Mouse (Mus musculus): ENCODE data around the gene Cyb5r1.

Cyb5r1 gene

GRCm38 (mm10) chr1:134405509-134406413 is at the start of gene Cyb5r1:
Gene Cyb5r1 (plus strand): TSS chr1:134405559.
- in situ Hi-C loops (cut with MboI; ENCODE audit: low sequenced_read_pairs), result no loop called here

GRCm38 (mm10) chr1:134357461-134357860 is 47.9 kb upstream of the Cyb5r1 start:
- in situ Hi-C loops (cut with MboI; ENCODE audit: low sequenced_read_pairs), result no loop called here

- in situ Hi-C loops (cut with MboI; ENCODE audit: low sequenced_read_pairs), result no loop called here
Observed at GRCm38 (mm10) chr1:134360656-134361055, 44.7 kb upstream of the Cyb5r1 start.

- in situ Hi-C loops (cut with MboI; ENCODE audit: low sequenced_read_pairs), result no loop called here
Observed at GRCm38 (mm10) chr1:134361195-134361856, 44.0 kb upstream of the Cyb5r1 start.

GRCm38 (mm10) chr1:134361857-134362212 is 43.5 kb upstream of the Cyb5r1 start, which contains the start of gene Tmem183a:
Gene Tmem183a (minus strand): TSS chr1:134361979.
- in situ Hi-C loops (cut with MboI; ENCODE audit: low sequenced_read_pairs), result no loop called here

GRCm38 (mm10) chr1:134363194-134363593 is 42.2 kb upstream of the Cyb5r1 start:
- in situ Hi-C loops (cut with MboI; ENCODE audit: low sequenced_read_pairs), result no loop called here

GRCm38 (mm10) chr1:134365491-134365890 is 39.9 kb upstream of the Cyb5r1 start:
- in situ Hi-C loops (cut with MboI; ENCODE audit: low sequenced_read_pairs), result no loop called here

GRCm38 (mm10) chr1:134368777-134369337 is 36.5 kb upstream of the Cyb5r1 start:
- in situ Hi-C loops (cut with MboI; ENCODE audit: low sequenced_read_pairs), result no loop called here

- in situ Hi-C loops (cut with MboI; ENCODE audit: low sequenced_read_pairs), result no loop called here
Observed at GRCm38 (mm10) chr1:134374124-134374523, 31.2 kb upstream of the Cyb5r1 start.

GRCm38 (mm10) chr1:134381051-134381450 is 24.3 kb upstream of the Cyb5r1 start:
- in situ Hi-C loops (cut with MboI; ENCODE audit: low sequenced_read_pairs), result no loop called here

- in situ Hi-C loops (cut with MboI; ENCODE audit: low sequenced_read_pairs), result no loop called here
Observed at GRCm38 (mm10) chr1:134381795-134382625, 23.3 kb upstream of the Cyb5r1 start.

GRCm38 (mm10) chr1:134384581-134384980 is 20.8 kb upstream of the Cyb5r1 start:
- in situ Hi-C loops (cut with MboI; ENCODE audit: low sequenced_read_pairs), result no loop called here

- in situ Hi-C loops (cut with MboI; ENCODE audit: low sequenced_read_pairs), result no loop called here
Observed at GRCm38 (mm10) chr1:134385176-134385575, 20.2 kb upstream of the Cyb5r1 start.

GRCm38 (mm10) chr1:134385666-134386065 is 19.7 kb upstream of the Cyb5r1 start, which contains the start of gene 4933406M09Rik:
Gene 4933406M09Rik (plus strand): TSS chr1:134385940.
- in situ Hi-C loops (cut with MboI; ENCODE audit: low sequenced_read_pairs), result no loop called here

GRCm38 (mm10) chr1:134393827-134394226 is 11.5 kb upstream of the Cyb5r1 start:
- in situ Hi-C loops (cut with MboI; ENCODE audit: low sequenced_read_pairs), result no loop called here

GRCm38 (mm10) chr1:134398210-134398609 is 7.1 kb upstream of the Cyb5r1 start:
- in situ Hi-C loops (cut with MboI; ENCODE audit: low sequenced_read_pairs), result no loop called here

GRCm38 (mm10) chr1:134399735-134400134 is 5.6 kb upstream of the Cyb5r1 start:
- in situ Hi-C loops (cut with MboI; ENCODE audit: low sequenced_read_pairs), result no loop called here

- in situ Hi-C loops (cut with MboI; ENCODE audit: low sequenced_read_pairs), result no loop called here
Observed at GRCm38 (mm10) chr1:134406414-134406771, 1.0 kb downstream of the Cyb5r1 start.

GRCm38 (mm10) chr1:134408080-134408479 is 2.7 kb downstream of the Cyb5r1 start:
- in situ Hi-C loops (cut with MboI; ENCODE audit: low sequenced_read_pairs), result no loop called here

GRCm38 (mm10) chr1:134411706-134412629 is 6.6 kb downstream of the Cyb5r1 start:
- in situ Hi-C loops (cut with MboI; ENCODE audit: low sequenced_read_pairs), result no loop called here
